Mouse (Mus musculus) heart, adult 2 months (tissue): Measurements from ENCODE around the gene Amigo3. TPM values are rescaled to one million over a fixed set of nuclear protein-coding genes. Genes with fewer than 3 reads are reported as not detected.
A peak's percentile ranks its signal among the peaks of the same experiment; 100 is the strongest.

Source experiments
- DNase-seq, 2 experiments: peaks; one replicate each; pipeline ENCODE4 v3.0.0; 2021
- H3K27ac ChIP-seq: fragments of 200-600 bp; 2 replicates; pipeline ENCODE4 v1.8.1; 2022
- H3K27me3 ChIP-seq: fragments of 200-500 bp; 2 replicates; pipeline ENCODE4 v1.6.1; 2012; ENCODE audit warnings: mild to moderate bottlenecking, low read length, inconsistent platforms, mixed read lengths; ENCODE audit not compliant: control insufficient read depth, insufficient read depth
- H3K36me3 ChIP-seq: fragments of 200-500 bp; 2 replicates; pipeline ENCODE4 v1.6.1; 2012; ENCODE audit warnings: low read length, inconsistent platforms; ENCODE audit not compliant: control insufficient read depth, insufficient read depth
- H3K4me1 ChIP-seq: fragments of 200-500 bp; 2 replicates; pipeline ENCODE4 v1.6.1; 2011; ENCODE audit warnings: low read length; ENCODE audit not compliant: control insufficient read depth, insufficient read depth
- H3K4me3 ChIP-seq: fragments of 200-600 bp; 2 replicates; pipeline ENCODE4 v1.8.1; 2022
- H3K79me2 ChIP-seq: fragments of 200-500 bp; replicated peaks from 2 replicates; pipeline ENCODE4 v1.6.1; 2012; ENCODE audit warnings: mild to moderate bottlenecking, inconsistent platforms, low read length, moderate library complexity, mixed read lengths; ENCODE audit not compliant: control insufficient read depth, insufficient read depth
- H3K9ac ChIP-seq: fragments of 200-500 bp; 2 replicates; pipeline ENCODE4 v1.6.1; 2012; ENCODE audit warnings: low read depth, mild to moderate bottlenecking, control low read depth, inconsistent platforms, low read length, mixed read lengths
- CTCF ChIP-seq: fragments of 200-600 bp; IDR thresholded peaks from 2 replicates; pipeline ENCODE4 v1.8.1; 2022; ENCODE audit warnings: antibody characterized with exemption, mild to moderate bottlenecking, moderate library complexity
- EP300 ChIP-seq: fragments of 200-500 bp; IDR thresholded peaks from 2 replicates; pipeline ENCODE4 v1.6.1; 2011; ENCODE audit warnings: low read depth, low read length, control low read depth; ENCODE audit not compliant: insufficient read depth
- POLR2A ChIP-seq: fragments of 200-500 bp; IDR thresholded peaks from 2 replicates; pipeline ENCODE4 v1.6.1; 2011; ENCODE audit warnings: mild to moderate bottlenecking, low read depth, low read length, control low read depth; ENCODE audit not compliant: insufficient read depth
- WGBS: fragments of 180-500 bp; shearing (Covaris S2); methylation state at CpG from one replicate; pipeline ENCODE4 v1.1.7; 2018; 5-methylcytosine and 5-hydroxymethylcytosine counted together
- intact Hi-C: fragments of 180-260 bp; cut with DNase I; formaldehyde crosslinking; loops from one replicate; pipeline ENCODE4 v1.15.1; 2025
- polyA plus RNA-seq: library from polyadenylated mRNA; depleted of rRNA; stranded (reverse); fragments of >200 nt; gene quantifications from 2 replicates; pipeline ENCODE4 v1.2.3, GENCODE M21; 2012
- total RNA-seq, 2 experiments: library from RNA; stranded (reverse); gene quantifications; 2 replicates each; pipeline ENCODE4 v1.2.3; 2021

The Amigo3 gene
- total and polyA plus RNA-seq, 3 experiments = 1.5 to 3.1 (median 2.0) TPM

DNA sequence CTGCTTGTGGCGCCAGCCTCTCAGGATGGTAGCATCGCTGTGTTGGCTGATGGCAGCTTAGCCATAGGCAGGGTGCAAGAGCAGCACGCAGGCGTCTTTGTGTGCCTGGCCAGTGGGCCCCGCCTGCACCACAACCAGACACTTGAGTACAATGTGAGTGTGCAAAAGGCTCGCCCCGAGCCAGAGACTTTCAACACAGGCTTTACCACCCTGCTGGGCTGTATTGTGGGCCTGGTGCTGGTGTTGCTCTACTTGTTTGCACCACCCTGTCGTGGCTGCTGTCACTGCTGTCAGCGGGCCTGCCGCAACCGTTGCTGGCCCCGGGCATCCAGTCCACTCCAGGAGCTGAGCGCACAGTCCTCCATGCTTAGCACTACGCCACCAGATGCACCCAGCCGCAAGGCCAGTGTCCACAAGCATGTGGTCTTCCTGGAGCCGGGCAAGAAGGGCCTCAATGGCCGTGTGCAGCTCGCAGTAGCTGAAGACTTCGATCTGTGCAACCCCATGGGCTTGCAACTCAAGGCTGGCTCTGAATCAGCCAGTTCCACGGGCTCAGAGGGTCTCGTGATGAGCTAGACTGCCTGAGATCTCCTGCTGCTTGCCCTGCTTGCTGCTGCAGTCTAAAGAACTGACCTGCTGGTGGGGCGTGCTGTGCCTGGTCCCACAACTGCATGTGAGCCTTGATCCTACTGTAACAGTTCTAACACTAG lies 1.5 kb downstream of the Amigo3 start:
- WGBS = 90% methylated on average over 22 of the region's 22 CpGs
- intact Hi-C loops = loop anchor here (5.0 kb wide), 1 partner anchor 152 kb away; no protein-coding TSS in a partner anchor
- DNase-seq = peak; percentile 7 to 19

DNA sequence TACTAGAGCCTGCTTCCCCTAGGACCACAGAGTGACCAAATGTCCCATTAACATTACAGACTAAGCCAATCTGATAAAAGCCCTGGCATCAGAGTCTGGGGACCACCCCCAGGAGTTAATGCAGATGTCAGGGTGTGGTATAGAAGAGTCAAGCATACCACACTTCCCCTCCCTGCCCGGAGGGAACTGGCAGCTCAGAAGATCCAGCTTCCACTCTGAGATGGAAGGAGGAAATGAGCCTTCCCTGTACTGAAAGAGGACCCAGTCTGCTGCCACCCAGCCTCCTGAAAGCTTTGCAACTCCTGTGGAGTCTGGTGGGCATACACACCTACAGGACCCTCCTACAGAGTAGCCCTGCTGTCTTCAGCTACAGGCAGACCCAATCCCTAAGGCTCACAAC lies 2.1 kb downstream of the Amigo3 start:
- no peaks in the 10 kb centered on the region for H3K36me3 ChIP-seq
- H3K4me1 ChIP-seq = peaks cover 12% of the 10 kb centered on the region
- WGBS = 38% methylated on average over 1 of the region's 1 CpGs
- H3K27ac ChIP-seq = no peak overlapping the region
- intact Hi-C loops = no loop called here
- no peak overlapping the region for H3K9ac ChIP-seq
- no peak for TF ChIP-seq POLR2A
- TF ChIP-seq CTCF = no peak
- H3K4me3 ChIP-seq = no peak overlapping the region
- H3K79me2 ChIP-seq = no peaks in the 10 kb centered on the region
- peak; percentile 14 to 17 for DNase-seq
- no peaks in the 10 kb centered on the region for H3K27me3 ChIP-seq

More for the DNA sequence above, 1.5 kb downstream of the Amigo3 start:
- Histone ChIP-seq H3K9ac (no peak overlapping the region), H3K27ac (no peak overlapping the region), H3K4me3 (no peak overlapping the region), H3K36me3 (no peaks in the 10 kb centered on the region), H3K4me1 (peaks cover 15% of the 10 kb centered on the region), H3K27me3 (no peaks in the 10 kb centered on the region), H3K79me2 (no peaks in the 10 kb centered on the region)
- TF ChIP-seq EP300 = no peak
- TF ChIP-seq CTCF = no peak
- no peak for TF ChIP-seq POLR2A

DNA sequence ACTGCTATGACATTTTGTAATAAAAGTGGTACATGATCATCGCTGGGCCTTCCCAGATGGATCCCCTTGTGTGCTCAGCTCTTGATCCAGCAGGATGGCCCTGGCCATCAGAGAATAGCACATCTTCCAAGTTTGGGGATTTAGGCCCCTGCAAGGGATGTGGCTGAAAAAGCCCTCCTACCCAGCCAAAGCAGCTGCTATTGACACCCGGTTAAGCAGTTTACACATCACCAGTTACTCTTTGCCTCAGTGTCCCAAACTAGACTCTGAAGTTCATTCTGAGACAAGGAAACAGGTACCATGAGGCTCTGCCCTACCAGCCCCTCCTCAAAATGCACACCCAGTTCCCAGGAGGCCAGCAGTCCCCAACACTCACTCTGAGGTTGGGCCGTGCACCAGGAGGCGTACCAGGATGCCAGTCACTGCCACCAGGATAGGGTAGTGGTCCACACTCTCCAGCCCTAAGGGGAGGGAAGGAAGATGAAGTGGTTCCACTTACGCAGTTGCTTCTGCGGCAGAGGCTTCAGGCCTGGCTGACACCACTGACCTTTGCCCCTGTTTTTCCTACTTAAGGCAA lies 2.8 kb downstream of the Amigo3 start:
- no peak overlapping the region for H3K27ac ChIP-seq
- no peaks in the 10 kb centered on the region for H3K27me3 ChIP-seq
- no peaks in the 10 kb centered on the region for H3K36me3 ChIP-seq
- H3K4me3 ChIP-seq = no peak overlapping the region
- H3K9ac ChIP-seq = no peak overlapping the region
- peak in 1 of 2 experiments; percentile 3 for DNase-seq
- 85% methylated on average over 6 of the region's 6 CpGs for WGBS
- TF ChIP-seq EP300 (no peak), CTCF (no peak), POLR2A (no peak)
- peaks cover 12% of the 10 kb centered on the region for H3K4me1 ChIP-seq
- no peaks in the 10 kb centered on the region for H3K79me2 ChIP-seq
- intact Hi-C loops = no loop called here

DNA sequence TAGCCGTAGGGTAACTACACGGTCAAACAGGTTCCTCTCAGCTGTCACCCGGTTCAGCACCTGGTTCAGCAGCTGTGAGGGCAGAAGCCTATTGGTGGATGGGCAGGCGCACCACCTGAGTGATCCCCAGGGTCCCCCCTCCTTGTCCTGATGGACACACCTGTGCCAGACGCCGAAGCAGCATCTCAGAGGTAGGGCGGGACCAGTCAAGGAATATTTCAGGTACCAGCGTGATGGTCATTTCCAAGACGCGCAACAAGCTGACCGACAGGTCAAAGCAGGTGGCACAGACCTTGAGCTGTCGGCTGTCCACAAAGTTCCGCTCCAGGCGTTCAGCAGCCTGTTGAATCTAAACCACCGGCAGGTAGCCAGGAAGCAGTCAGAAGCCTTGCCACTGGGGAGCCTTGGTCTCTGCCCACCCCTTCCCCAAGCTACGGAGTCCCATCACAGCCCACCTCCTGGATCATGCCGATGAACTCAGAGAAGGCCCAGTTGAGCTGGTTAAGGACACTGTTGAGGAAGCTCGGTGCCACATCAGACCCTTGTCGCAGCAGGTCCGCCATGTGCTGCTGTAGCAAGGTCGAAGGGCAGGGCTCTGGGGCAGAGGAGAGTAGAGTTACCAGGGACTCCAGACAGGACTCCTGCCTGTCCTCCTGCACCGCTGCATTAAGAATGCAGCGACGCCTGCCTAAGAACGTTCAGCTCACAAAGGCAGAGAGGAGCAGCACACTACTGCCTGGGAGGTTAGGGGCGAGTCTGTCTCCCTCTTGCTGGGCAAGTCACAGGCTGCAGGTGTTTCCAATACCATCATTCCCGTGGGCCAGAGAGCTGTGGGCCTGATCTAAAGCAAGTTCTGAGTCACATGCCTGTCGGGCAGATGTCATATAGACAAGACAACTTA lies 3.7 kb downstream of the Amigo3 start:
- intact Hi-C loops = no loop called here
- WGBS = 80% methylated on average over 28 of the region's 28 CpGs
- Histone ChIP-seq H3K4me1 (peaks cover 12% of the 10 kb centered on the region), H3K27ac (peak overlapping the region; percentile 70), H3K4me3 (no peak overlapping the region), H3K36me3 (no peaks in the 10 kb centered on the region), H3K27me3 (no peaks in the 10 kb centered on the region), H3K79me2 (no peaks in the 10 kb centered on the region), H3K9ac (no peak overlapping the region)
- TF ChIP-seq CTCF = no peak
- TF ChIP-seq POLR2A = no peak
- no peak for TF ChIP-seq EP300
- DNase-seq = no peak

DNA sequence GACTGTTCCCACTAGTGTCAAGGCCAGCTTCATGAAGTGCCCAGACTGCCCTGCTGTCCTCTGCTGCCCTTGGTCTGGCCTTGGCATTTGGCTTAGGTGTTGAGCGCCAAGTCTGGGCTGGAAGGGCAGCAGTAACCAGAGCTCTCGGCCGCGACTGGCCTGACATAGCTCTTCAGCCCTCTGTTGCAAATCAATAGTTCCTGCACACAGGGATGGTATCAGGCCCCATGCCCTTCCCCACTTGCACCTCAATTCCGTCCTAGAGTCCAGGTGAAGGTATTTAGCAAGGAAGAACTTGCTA lies 4.3 kb downstream of the Amigo3 start:
- no peak overlapping the region for H3K9ac ChIP-seq
- H3K27ac ChIP-seq = peak overlapping the region; percentile 70
- TF ChIP-seq POLR2A (0 out of 2 replicates have a peak, but pooled peaks have one; percentile 10), EP300 (no peak), CTCF (no peak)
- no peaks in the 10 kb centered on the region for H3K27me3 ChIP-seq
- peak in 1 of 2 experiments; percentile 69 for DNase-seq
- WGBS = 79% methylated on average over 5 of the region's 5 CpGs
- no peak overlapping the region for H3K4me3 ChIP-seq
- no peaks in the 10 kb centered on the region for H3K36me3 ChIP-seq
- H3K79me2 ChIP-seq = no peaks in the 10 kb centered on the region
- intact Hi-C loops = no loop called here
- H3K4me1 ChIP-seq = peaks cover 12% of the 10 kb centered on the region

DNA sequence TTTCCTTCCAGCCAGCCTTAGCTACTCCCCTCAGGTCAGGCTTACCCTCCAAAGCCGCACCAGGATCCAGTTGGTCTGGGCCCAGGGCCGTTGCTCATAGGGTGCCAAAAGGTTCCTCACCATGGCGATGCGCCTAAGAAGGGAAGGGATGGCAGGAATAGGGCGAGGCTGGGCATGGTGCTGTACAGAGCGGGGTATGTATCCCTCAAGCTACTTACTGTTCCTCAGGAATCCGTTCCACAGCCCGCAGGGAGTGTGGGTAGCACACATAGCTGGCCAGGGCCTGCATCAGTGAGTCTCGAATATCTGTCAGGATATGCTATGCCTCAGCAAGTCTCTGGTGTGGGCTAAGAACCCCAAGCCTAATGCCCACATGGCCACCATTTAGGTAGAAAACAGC lies 5.3 kb downstream of the Amigo3 start:
- WGBS = 93% methylated on average over 9 of the region's 9 CpGs
- Histone ChIP-seq H3K36me3 (no peaks in the 10 kb centered on the region), H3K9ac (no peak overlapping the region), H3K4me1 (peaks cover 6% of the 10 kb centered on the region), H3K4me3 (no peak overlapping the region), H3K27ac (no peak overlapping the region), H3K79me2 (no peaks in the 10 kb centered on the region), H3K27me3 (no peaks in the 10 kb centered on the region)
- no peak for DNase-seq
- TF ChIP-seq EP300 (no peak), POLR2A (no peak), CTCF (no peak)
- intact Hi-C loops = no loop called here
